Mouse (Mus musculus) right cerebral cortex, postnatal 36 days (tissue): Measurements from ENCODE around the gene Abcc1.

Source experiments
- DNase-seq, 2 experiments: peaks; one replicate each; pipeline ENCODE4 v3.0.0; 2022; ENCODE audit warnings: low spot score in 2 of 2, mixed read lengths in 1 of 2

Gene Abcc1

DNA sequence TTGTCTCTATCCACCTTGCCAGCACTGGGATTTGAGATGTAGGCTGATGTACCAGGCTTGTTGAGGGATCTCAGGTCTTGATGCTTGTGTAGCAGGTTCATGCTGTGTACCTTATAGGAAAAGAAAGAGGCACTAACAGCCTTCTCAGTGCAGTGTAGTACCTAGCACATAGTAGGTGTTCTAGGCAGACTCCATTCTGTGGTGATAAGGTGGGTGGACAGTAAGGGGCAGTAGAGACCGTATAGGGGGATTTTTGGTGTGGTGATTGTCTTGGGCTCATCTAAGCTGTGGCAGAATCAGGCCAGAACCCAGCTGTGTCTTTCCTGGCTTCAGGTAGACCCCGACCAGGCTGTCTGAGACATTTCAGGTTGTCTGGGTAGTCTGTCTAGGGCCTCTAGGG is 15.0 kb downstream of the Abcc1 start:
- DNase-seq = no peak

DNA sequence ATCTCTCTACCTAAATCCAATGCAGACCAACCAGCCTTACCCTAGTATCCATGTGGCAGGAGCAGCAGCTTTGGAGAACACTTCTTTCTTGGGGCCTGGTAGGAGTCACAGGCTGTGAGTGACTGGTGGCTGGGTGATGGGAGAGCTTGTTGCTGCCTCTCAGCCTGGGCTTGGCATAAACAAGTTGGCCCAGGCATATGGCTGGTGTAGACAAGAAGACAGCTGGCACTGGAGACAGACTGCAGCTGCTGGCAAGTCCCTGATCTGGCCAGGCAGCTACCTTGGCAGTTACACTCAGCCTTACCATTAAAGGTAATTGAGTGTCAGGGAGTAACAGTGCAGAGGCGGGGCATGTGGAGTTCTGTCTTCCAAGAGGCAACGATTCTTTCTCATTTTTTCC is 16.0 kb downstream of the Abcc1 start:
- peak; percentile 46 to 60 for DNase-seq

DNA sequence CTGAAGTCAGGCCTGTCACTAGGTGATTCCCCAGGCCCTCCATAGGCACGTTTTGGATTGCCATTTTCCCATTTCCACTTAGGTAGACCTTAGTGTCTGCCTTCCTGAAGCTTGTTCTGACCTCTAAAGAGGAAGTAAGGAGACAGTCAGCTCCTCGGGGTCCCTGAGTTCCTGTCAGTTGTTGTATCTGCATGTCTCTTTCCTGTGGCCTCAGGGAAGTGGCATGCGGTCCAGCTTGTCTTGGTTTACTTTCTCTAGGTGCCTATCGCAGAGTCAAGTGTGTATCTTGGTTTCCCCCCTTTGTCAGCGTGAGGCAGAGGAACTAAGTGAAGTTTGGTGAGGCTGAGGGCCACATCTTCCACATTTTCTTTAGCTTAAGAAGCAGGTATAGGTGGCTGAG is 17.3 kb downstream of the Abcc1 start:
- DNase-seq = no peak

DNA sequence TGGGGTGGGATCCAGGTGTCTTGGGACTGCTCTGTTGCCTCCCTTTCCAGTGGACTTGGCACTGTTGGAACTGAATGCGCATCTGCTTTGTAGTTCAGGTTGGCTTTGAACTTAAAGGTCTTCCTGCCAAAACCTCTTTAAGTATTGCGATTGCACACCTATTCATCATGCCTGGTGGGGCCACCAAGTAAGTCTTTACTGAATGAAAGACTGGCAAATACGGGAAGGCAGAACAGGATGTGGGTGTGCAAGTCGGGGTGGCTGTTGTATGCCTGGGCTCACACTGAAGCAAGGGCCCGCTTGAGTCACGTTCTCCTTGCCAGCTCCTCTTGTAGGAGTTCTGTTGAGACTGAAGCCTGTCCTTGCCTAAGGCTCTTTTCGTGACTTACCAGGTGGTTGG is 18.5 kb downstream of the Abcc1 start:
- DNase-seq = no peak

DNA sequence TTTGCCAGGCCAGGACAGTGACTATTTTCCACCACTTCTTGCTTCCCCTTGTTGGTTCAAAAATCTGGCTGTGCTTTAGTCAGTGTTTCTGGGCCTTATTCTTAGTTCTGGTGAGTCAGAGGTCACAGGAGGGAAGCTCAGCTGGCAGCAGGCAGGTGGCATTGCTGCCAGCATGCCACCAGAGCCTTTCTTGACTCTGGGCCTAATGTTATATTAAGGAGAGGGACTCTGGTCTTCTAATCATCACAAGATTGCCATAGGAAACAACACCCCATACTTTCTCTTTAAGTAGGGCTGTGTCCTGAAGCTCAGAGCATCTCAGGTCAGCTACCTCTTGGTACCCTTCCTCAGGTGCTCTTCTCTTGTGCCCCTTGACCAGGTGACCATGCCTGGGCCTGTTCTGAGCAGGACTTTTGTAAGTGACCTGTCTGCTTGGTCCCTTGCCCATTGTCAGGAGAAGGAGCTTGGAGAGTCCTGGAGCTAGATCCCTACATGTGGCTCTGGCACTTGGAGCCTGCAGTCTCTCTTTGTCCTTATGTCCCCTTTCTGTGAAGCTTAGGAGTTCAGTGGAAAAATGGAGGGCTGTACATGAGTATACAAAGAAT is 19.8 kb downstream of the Abcc1 start:
- no peak for DNase-seq

DNA sequence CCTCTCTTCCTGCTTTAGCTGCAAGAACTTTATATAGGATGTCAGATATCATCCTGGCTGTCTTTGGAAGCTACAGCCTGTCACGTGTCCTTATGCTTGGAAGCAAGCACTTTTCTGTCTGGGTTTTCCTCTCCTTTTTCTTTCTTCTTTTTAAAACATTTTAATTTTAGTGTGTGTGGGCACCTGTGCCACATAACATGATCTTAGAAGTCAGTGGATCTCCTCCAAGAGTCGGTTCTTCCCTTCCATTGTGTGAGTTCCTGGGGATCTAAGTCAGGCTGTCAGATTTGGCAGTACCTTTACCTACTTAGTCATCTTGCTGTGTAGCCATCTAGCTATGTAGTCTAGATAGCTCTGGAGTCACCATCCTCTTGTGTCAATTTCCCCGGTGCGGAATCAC is 37.9 kb downstream of the Abcc1 start:
- no peak for DNase-seq

DNA sequence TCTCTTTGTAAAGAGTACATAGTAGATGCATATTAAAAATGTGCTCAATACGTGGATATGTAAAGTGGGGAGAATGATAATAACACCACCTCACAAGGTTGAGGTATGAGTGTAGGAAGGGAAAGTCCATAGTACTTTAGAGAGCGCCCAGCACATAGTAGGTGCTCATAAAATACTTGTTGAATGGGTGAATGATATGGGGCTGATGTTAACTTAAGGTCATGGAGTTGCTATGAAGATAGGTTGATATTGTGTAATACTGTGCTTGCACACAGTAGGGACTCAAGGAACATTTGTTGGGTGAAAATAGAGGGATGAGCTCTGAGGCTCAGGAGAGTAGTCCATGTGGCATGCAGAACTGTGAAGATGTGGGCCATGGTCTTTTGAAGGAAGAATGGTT is 42.1 kb downstream of the Abcc1 start:
- DNase-seq = no peak

DNA sequence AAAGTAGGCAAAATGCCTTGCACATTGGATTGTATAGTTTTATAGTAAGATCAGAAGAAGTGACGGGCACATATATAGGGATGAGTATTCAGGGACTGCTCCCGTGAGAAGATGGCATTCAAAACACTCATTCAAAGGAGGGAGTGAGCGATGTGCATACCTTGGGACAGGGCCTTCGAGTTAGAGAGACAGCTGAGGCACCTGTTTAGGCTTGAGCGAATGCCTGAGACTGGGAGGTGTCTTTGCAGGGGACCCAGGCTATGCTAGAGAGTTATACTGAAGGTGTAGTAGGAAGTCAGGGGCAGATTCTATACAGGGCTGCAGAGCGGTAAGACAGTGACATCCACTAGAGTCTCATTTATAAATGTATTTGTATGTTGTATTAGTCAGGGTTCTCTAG is 44.3 kb downstream of the Abcc1 start:
- DNase-seq = no peak

DNA sequence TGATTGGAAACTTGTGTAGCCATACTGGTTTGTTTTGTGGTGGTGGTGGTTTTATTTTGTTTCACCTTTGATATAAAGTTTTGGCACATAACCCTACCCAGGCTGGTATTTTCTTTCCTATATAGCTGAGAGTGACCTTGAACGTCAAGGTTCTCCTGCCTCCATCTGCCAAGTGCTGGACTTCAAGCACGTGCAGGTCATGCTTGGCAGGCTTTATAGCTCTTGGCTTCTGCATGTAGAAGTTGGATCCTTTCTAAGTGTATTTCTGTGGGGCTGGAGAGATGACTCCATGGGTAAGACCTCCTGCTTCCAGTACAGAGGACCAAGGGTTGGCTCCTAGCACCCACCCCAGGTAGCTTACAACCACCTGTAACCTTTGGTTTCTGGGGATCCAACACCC is 47.8 kb downstream of the Abcc1 start:
- DNase-seq = no peak

DNA sequence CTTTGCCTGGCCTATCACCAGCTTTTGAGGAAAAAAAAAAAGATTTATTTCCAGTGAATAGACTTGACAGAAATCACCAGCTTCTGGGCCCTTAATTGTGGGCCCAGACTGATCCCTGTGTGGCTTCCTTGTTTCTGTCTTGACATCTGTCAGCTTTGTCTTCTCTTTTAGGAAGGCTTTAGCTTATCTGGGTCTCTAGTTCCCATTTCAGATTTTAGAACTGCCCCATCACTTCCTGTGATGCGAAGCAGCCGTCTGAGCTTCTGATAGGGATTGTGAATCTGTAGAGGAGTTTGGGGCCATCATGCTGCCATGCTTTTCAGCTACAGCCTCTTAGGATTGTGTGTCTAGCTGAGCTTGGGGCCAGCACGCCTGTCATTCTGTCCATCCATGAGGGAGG is 48.4 kb downstream of the Abcc1 start:
- DNase-seq = no peak

DNA sequence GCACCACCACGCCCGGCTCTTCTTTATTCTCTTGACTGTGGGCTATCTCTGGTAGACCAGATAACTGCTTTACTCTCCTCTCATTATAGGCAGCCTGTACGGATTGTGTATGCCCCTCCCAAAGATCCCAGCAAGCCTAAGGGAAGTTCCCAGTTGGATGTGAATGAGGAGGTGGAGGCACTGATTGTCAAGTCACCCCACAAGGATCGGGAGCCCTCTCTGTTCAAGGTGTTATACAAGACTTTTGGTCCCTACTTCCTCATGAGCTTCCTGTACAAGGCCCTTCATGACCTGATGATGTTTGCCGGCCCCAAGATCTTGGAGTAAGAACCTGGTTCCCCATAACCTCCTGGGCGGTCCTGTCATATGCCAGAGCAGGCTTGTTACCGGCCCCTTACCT is 49.3 kb downstream of the Abcc1 start:
- no peak for DNase-seq

DNA sequence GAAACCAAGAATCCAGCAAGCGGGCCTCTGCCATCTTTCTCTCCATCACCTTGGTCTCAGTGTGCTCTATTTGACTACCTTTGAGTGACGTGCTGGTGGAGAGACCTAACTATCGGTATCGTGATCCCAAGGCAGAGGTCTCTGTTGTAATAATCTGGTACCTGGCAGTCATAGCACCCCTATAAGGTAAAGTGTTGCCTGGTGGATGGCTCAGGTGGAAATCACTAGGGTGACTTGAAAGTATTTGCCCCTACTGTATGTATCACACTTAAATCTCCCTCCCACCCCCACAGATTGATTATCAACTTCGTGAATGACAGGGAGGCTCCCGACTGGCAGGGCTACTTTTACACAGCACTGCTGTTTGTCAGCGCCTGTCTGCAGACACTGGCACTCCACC is 49.8 kb downstream of the Abcc1 start:
- no peak for DNase-seq

DNA sequence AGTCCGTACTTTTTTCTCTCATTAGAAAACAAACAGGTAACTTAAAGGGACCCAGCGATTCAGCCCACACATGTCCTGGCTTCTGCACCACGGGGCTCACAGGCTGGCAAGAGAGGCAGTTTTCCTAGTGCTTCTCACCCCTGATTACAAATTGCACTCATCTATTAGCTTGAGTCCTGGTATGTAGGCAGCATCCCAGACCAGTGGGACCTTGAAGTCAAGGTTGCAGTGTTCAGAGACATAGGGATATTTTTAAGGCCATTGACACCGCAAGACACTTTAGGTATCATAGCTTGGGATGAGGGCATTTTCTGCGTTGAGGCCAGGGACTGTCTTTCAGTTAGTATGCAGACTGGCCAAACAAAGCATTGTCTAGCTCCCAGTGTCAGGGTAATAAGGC is 51.2 kb downstream of the Abcc1 start:
- DNase-seq = no peak

DNA sequence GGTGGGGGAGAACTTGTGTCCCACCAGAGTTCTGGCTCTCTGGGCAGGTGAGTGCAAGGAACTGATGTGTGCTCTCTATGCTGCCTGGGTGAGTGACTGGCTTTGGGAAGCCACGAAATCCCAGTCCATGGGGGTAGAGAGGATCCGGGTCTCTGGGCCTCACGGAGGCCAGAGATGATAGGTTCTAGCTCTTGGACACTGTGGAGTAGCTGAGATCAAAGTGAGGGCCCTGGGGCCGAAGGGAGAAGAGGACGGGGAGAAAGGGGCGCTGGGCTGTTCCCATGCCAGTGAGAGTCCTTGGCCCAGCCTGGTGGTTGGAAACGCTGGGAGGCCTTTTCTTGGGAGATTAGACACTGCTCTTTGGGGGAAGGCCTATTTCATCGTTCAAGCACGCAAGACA is 53.8 kb downstream of the Abcc1 start:
- DNase-seq = no peak

DNA sequence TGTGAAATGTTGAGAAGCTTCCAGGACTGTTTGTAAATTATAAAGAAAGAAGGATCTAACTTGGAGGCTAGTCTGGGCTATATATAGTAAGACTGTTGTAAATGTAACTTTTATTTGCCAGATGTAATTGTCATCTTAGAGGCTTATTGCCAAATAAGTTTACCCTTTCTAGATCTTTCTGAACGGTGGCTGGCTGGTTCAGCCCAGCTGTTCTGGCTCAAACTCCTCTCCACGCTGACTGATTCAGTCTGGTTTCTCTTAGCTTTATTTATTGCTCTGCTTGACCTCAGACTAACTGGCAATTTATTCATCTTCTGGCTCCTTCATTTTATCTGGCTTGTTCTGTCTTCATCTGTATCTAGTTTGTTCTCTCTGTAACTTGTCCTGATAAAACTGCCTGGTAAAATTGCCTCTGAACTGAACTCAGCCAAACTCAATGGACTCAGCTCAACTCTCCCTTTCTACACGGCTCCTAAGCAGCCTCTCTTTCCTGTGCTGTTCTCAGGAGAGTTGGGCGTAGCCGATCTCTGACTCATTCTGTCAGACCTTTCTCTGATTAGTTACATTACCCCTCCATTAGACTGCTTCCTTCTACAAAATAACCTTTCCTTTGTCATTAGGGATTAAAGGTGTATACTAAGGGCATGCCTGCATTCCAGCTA is 55.7 kb downstream of the Abcc1 start:
- DNase-seq = no peak

DNA sequence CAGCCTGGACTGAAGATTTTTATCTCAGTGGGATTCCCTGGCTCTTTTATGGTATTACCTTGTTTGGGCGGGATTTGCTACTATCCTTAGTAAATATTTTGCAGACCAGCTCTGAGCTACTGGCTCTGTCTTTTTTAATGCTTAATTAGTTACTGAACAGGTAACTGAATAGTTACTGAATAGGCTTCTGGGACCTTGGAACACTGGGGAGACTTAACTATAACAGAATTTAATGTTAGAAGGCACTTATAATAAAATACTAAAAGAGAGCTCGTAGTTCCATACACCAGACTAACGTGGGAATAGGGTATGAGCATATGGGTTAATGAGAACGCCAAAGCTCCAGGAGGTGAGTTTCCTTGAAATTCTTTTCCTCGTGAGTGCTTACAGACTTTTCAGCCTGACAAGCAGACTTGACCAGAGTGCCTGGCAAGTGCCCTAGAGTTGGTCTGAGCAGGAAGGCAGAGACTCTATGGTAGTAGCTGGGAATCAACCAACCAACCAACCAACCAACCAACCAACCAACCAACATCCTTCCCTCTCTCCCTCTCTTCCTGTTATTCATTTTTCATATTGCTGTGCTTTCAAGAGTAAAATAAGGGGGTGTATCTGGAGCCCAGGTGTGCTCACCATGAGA is 59.3 kb downstream of the Abcc1 start:
- no peak for DNase-seq

DNA sequence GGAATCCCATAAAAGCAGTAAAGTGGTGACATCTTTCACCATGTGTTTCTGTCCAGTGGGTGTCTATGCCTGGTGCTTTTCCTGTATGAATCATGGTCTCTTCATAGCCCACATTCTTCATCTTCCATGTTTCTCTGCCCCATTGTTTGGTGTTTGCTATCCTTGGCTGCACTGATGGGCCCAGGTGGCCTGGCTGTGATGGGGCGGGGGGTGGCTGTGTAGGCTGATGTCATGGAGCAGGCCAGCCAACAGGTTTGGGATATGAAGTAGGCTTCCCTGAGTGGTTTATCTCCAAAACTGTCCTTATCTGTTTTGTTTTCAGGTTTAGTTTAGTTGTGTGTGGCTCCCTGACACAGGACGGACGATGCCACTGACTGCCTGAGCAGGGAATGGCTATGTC is 60.7 kb downstream of the Abcc1 start:
- no peak for DNase-seq

DNA sequence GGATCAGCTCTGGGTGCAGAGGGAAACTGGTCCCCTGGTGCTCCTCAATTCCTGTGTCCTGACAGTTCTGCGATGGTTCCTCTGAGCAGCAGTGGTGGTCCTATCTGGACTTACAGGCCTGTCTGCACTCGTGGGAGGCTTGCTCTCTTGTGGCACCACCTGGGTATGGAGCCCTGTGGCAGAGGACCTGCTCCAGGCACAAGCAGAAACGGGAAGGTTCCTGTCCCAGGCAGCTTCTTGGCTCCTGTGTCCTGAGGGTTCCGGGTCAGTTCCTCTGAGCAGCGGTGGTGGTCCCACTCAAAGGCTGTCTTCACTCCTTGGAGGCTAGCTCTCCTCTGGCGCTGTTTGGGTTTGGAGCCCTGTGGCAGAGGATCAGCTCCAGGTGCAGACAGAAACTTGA is 68.0 kb downstream of the Abcc1 start:
- no peak for DNase-seq

DNA sequence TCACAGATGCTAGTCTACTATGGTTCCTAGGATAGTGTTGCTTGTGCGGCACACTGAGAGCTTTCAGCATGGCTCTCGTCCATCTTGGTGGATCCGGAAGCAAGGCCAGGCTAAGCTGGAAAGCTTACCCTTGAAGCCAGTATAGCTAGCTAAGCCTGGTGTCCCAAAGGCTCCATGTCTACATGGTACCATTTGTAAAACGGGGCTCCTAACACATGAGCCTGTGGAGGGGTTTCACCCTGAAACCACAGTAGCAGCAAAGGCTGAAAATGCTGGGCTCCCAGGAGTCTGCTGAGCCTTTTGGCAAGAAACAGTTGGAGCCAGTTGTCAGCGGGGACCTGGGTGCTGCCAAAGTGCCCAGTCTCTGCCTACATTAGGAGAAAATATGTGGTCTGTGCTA is 71.6 kb downstream of the Abcc1 start:
- no peak for DNase-seq

DNA sequence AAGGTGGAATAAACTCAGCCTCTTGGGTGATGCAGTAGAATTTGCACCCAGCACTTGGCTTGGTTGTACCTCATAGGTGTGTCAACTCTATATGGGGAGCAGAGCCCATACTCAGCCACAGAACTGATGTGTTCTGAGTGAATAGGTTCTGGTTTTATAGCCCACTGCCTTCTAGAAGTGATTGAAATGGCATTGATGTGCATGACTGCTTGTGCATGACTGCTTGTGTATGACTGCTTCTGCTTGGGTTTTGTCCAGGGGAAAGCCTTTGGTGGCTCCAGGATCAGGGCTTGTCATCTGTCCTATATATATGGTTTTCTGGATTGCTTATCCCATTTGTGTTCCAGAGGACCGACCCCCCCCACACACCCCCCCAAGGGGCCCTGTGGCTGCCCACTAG is 74.2 kb downstream of the Abcc1 start:
- DNase-seq = no peak

DNA sequence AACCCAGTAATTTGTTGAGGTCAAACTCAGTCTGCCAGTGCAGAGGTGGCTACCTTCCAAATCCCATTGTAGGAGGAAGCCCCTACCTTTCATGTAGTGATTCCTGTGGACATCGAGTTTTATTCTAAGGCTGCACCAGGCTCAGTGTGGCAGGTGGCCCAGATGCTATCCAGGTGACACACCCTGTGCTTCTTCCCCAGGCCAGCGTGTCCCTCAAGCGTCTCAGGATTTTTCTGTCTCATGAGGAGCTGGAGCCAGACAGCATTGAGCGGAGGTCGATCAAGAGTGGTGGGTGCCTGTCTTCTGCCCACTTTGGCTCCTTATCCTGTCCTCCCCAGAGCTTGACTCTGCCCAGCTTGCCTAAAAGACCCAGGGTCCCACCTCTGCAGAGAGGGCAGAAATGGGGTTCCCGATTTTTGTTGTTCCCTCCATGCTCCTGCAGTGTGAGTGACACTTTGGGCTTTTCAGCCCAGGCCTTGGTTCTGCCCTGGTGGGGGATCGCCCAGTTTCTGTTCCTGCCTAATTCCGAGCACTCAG is 76.2 kb downstream of the Abcc1 start:
- DNase-seq = no peak

DNA sequence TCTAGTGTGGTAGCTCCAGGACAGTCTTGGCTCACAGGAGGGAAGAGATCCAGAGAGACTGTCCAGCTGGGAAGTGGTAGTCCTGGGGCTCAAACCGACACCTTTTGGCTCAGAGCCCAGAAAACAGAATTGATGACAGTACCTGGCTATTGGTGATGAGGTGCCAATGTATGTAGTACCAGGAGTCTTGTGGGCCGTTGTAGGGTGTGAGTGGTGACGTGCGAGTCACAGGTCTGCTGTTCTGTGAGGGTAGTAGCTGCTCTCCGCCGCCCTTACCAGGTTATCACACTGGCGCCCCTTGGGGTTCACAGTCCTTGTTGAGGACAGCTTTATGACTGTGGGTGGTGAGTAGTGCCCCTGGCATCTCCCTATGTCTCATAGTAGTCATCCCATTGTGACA is 77.2 kb downstream of the Abcc1 start:
- no peak for DNase-seq

DNA sequence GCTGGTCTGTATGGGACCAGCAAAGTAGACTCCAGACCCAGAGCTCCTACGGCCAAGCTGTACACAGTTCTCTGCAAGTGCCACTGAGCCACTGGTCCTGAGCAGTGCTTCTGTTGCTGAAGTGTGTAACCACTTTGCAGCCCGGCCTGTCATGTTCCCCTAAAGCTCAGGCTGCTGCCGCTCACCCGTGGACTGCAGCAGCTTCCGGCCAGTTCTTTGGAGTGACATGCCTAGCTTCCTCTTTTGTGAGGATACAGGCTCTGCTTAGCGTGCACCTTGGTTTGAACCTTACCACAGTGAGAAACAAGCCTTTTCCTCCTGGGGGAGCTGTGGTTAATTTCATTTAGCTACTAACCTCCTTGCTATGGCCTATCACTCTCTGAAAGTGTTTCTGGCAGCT is 77.7 kb downstream of the Abcc1 start:
- no peak for DNase-seq
